Mouse (Mus musculus): ENCODE data around the gene Mcur1. TPM values are rescaled to one million over a fixed set of nuclear protein-coding genes. Genes with fewer than 3 reads are reported as not detected.

Mcur1 gene
- total RNA-seq, 2 experiments from 2014 or later = 20.3 to 21.1 TPM

Other genes starting within 250 kb of the Mcur1 start
- gene Sirt5, start 194.7 kb downstream of the Mcur1 start, total RNA-seq (2021) = 10 to 100 TPM; 16.9 to 18.8 TPM
- gene Nol7, start 161.8 kb downstream of the Mcur1 start, total RNA-seq (2021) = 10 to 100 TPM; 78.6 to 84.6 TPM
- 10 to 100 TPM; 89.2 to 90.1 TPM for gene Ranbp9, start 78.9 kb downstream of the Mcur1 start, total RNA-seq (2021)
- 10 to 100 TPM; 35.1 to 39.8 TPM for gene Rnf182, start 55.5 kb upstream of the Mcur1 start, total RNA-seq (2021)
- gene Cd83, start 224.6 kb upstream of the Mcur1 start, total RNA-seq (2021) = 1 to 10 TPM; 7.0 to 8.1 TPM